Mouse (Mus musculus) adrenal gland, adult 8-10 months (tissue): ENCODE measurements around the gene Calhm1. TPM values are rescaled to one million over a fixed set of nuclear protein-coding genes. Genes with fewer than 3 reads are reported as not detected.
"Not testable (repeated sequence)": the region's sequence is repeated elsewhere in the genome, so short reads cannot be mapped to it uniquely, and the experiment has no call there.

ENCODE experiments used
- DNase-seq: peaks from one replicate; pipeline ENCODE4 v3.0.0; 2022
- total RNA-seq, 4 experiments: library from RNA; stranded (reverse); gene quantifications; 2 replicates each; pipeline ENCODE4 v1.2.4; 2022

The Calhm1 gene
- total RNA-seq, 4 experiments from 2014 or later = not detected

GRCm38 (mm10) chr19:47151332-47152061 lies 7.4 kb upstream of the Calhm1 start:
- no peak for DNase-seq

- DNase-seq = no peak
Measured at GRCm38 (mm10) chr19:47149854-47150253, 5.8 kb upstream of the Calhm1 start.

GRCm38 (mm10) chr19:47148267-47148847 lies 4.3 kb upstream of the Calhm1 start:
- no peak for DNase-seq

GRCm38 (mm10) chr19:47142438-47142837 lies 1.6 kb downstream of the Calhm1 start:
- DNase-seq = no peak

- DNase-seq = not testable (repeated sequence)
Measured at GRCm38 (mm10) chr19:47139611-47140010, 4.4 kb downstream of the Calhm1 start.

GRCm38 (mm10) chr19:47137771-47138421 lies 6.2 kb downstream of the Calhm1 start, which contains the start of gene Calhm2:
TSS of gene Calhm2 (minus strand) at chr19:47138294.
- DNase-seq = no peak

- DNase-seq = peak; percentile 48
Measured at GRCm38 (mm10) chr19:47137051-47137581, 6.9 kb downstream of the Calhm1 start.

GRCm38 (mm10) chr19:47136170-47136569 lies 7.9 kb downstream of the Calhm1 start:
- no peak for DNase-seq

GRCm38 (mm10) chr19:47135568-47135967 lies 8.5 kb downstream of the Calhm1 start:
- no peak for DNase-seq

GRCm38 (mm10) chr19:47133161-47133560 lies 10.9 kb downstream of the Calhm1 start:
- DNase-seq = no peak

GRCm38 (mm10) chr19:47130551-47131125 lies 13.4 kb downstream of the Calhm1 start:
- DNase-seq = no peak

GRCm38 (mm10) chr19:47128835-47129234 lies 15.2 kb downstream of the Calhm1 start:
- DNase-seq = no peak

GRCm38 (mm10) chr19:47128164-47128563 lies 15.9 kb downstream of the Calhm1 start:
- no peak for DNase-seq

- DNase-seq = no peak
Measured at GRCm38 (mm10) chr19:47122802-47123201, 21.3 kb downstream of the Calhm1 start.

GRCm38 (mm10) chr19:47121054-47121453 lies 23.0 kb downstream of the Calhm1 start:
- no peak for DNase-seq

- no peak for DNase-seq
Measured at GRCm38 (mm10) chr19:47118634-47119033, 25.4 kb downstream of the Calhm1 start.

GRCm38 (mm10) chr19:47104641-47105271 lies 39.3 kb downstream of the Calhm1 start:
- no peak for DNase-seq

GRCm38 (mm10) chr19:47101080-47101479 lies 43.0 kb downstream of the Calhm1 start:
- no peak for DNase-seq
